Mouse (Mus musculus): ENCODE data around the gene Fis1. TPM values are rescaled to one million over a fixed set of nuclear protein-coding genes. Genes with fewer than 3 reads are reported as not detected.

Gene Fis1
- 100 to 1,000 TPM; 150 to 163 TPM for total RNA-seq (2021)
- long read RNA-seq, experiment 1, transcript Fis1-201 (5 exons, 786 nt), result major isoform, 89 of 97 reads
- long read RNA-seq, experiment 1, partial matches to known transcripts, result 0 of 97 reads
- long read RNA-seq, experiment 1, other reads (novel, unspliced or antisense), result 0 of 97 reads
- long read RNA-seq, experiment 2, transcript Fis1-201 (5 exons, 786 nt), result major isoform, 84 of 96 reads
- long read RNA-seq, experiment 2, transcript Fis1-202 (5 exons, 948 nt), result minor isoform, 7 of 96 reads
- long read RNA-seq, experiment 2, partial matches to known transcripts, result 1 of 96 reads
- long read RNA-seq, experiment 2, other reads (novel, unspliced or antisense), result 3 of 96 reads

DNA sequence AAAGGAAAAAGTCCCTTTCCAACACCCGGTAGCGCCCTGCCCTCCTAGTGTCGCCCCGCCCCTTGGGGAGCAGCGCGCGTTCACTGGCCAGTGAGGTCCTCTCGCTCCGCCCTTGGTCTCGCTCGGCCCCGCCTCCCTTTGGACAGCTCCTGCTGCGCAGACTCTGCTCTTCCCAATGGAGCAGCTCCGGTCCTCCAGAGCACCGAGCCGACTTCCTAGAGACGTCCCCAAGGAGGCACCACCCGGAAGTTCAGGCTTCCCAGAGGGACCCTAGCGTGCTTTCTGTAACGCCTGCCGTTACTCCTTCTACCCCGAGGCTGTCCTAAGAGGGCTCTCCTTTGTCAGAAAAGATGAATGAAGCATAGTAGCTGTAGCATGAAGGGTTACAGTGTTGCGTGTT lies at the start of gene Fis1:
Gene Fis1 (plus strand): TSS at position 261 of the 400 bp plus-strand sequence.
- peak; percentile 93 to 97 for DNase-seq (ENCODE audit: low spot score in 2 of 2)

GRCm38 (mm10) chr5:136904621-136905020 lies 48.5 kb upstream of the Fis1 start:
- no peak for DNase-seq (ENCODE audit: low spot score in 2 of 2)

DNA sequence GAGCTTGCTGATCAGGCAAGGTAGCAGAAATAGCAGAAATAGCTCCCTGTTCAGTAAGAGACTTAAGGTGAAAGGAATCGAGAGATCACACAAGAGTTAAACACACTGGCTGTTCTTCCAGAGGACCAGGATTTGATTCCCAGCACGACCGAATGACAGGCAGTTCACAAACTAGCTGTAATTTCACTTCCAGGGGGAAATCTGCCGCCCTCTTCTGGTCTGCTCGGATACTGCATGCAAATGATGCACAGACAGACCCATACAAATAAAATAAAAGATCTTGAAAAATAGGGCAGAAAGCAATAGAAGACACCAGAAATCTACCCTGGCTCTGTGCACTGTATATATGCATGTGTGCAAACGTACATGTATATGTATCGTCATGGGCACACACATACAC lies 47.4 kb upstream of the Fis1 start:
- DNase-seq (ENCODE audit: low spot score in 2 of 2), result no peak

GRCm38 (mm10) chr5:136907587-136907986 lies 45.5 kb upstream of the Fis1 start:
- no peak for DNase-seq (ENCODE audit: low spot score in 2 of 2)

DNA sequence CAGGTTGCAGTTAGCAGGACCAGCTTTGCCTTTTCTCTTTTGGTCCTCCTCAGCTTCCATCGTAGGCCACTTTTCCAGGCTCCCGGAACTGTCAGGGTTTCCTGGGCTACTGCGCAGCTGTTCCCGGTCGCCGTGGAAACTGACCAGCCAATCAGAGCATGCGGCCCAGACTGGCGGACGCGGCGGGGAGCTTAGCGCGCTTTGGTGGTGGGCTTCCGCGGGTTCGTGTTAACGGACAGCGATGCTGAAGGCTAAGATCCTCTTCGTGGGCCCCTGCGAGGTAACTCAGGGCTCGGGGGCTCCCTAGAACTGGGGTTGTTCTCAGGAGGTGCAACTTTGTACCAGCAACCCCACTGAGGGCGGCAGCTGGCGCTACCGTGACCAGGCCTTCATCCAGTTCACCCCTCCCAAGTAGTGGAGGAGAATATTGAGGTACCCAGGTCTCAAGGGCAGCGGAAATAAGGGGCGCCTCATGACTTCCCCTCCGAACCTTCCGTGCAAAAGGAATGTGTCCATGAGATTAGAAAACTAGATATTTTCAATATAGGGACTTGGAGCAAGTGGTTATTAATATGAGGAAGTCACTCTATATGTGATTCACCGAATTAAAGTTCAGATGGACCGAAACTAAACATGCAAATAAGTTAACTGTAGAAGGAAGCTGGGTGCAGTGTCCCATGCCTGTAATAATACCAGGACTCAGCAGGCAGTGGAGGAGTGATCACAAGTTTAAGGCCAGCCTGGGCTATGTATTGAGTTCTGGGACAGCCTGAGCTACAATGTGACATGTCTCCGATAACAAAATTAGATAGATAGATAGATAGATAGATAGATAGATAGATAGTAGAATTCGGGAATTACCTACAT lies 44.9 kb upstream of the Fis1 start, which contains the start of gene Ift22:
Gene Ift22 (plus strand): TSS at position 160 of the 867 bp plus-strand sequence.
- DNase-seq (ENCODE audit: low spot score in 2 of 2), result peak; percentile 87 to 94

- DNase-seq (ENCODE audit: low spot score in 2 of 2), result no peak
These were observed 38.9 kb upstream of the Fis1 start for GRCm38 (mm10) chr5:136914183-136914582.

GRCm38 (mm10) chr5:136917613-136918242 lies 35.3 kb upstream of the Fis1 start:
- DNase-seq (ENCODE audit: low spot score in 2 of 2), result no peak

DNA sequence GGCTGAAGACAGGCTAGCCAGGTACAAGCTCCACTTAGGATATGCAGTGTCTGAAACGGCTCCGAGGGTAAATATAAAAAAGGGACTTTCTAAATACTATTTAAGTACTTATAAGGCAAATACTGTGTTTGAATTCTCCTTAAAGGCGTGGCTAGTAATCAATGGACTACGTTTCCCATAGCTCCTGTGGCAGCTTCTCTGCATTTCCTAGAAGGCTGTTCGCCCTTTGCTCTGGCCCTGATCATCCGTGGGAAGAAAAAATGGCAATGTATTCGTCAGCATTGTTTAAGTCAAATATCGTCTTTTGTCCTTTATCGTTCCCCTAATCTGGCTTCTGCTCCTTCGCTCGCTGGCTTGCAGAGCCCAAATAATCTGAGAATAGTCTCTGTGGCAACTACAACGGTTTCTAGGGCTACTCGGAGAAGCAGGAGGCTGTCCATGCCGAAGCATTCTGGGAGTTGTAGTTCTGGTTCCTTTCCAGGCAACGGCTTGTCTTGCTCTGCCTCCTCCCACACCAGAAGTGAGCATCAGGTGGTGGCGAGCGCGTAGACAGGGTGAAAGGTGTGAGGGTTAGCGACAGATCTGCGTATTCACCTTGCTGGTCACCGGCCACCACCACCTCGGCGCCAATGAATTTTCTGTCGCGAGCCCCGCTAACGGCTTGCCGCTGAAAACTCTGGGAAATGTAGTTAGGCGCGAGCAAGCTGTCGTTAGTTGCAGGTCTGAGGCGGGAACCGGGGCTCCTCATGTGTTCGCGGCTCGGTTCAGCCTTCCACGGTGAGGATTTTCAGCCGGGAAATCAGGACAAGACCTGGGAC lies 34.2 kb upstream of the Fis1 start:
- peak in 1 of 2 experiments; percentile 63 for DNase-seq (ENCODE audit: low spot score in 2 of 2)

DNA sequence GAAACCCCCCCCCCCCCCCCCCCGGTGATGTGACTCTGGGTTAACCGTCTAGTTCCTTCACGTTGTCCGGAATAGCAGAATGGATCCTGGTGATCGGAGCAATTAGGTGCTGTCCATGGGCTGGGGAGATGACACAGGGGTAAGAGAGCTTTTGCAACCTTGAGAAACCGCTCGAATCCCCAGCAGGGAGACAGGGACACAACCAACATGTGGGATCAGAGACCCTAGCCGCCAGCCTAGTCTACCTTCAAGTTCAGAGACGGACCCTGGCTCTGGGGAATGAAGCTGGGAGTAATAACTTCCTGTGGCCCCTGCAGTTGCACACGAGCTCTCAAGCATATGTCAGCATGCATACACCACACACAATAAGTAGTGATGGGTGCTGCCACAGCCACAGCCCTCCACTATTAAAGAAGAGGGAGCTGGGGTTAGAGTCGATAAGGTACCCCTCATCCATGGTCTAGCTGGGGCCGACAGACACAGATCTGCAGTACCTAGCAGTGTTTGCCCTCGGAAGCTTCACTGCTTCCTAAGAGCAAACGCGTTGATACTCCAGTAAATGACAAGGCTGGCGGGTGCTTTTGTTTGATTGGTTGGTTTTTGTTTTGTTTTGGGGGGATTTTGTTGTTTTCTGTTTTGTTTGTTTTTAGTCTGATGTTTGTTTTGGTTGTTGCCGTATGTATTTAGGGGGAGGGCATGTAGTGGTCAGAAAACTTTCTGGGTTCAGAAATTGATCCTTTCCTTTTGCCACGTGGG lies 33.4 kb upstream of the Fis1 start:
- DNase-seq (ENCODE audit: low spot score in 2 of 2), result no peak

DNA sequence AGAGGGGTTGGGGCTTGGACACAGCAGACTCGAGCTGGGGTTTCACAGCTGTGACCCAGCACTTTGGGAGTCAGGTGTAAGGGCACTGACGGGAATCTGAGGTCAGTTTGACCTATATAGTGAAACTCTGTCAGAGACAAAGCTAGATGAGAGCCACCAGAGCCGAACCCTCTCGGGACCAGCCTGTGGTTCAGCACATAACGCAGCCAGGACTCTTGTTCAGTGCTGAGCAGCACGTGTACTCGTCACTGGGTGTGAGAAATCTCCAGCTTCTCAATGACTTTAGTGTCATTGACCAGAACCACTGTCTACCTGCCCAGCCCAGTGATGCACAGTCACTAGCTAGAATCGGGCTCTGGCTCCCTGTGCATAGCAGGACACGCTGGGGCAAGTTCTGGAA lies 30.2 kb upstream of the Fis1 start:
- DNase-seq (ENCODE audit: low spot score in 2 of 2), result no peak

DNA sequence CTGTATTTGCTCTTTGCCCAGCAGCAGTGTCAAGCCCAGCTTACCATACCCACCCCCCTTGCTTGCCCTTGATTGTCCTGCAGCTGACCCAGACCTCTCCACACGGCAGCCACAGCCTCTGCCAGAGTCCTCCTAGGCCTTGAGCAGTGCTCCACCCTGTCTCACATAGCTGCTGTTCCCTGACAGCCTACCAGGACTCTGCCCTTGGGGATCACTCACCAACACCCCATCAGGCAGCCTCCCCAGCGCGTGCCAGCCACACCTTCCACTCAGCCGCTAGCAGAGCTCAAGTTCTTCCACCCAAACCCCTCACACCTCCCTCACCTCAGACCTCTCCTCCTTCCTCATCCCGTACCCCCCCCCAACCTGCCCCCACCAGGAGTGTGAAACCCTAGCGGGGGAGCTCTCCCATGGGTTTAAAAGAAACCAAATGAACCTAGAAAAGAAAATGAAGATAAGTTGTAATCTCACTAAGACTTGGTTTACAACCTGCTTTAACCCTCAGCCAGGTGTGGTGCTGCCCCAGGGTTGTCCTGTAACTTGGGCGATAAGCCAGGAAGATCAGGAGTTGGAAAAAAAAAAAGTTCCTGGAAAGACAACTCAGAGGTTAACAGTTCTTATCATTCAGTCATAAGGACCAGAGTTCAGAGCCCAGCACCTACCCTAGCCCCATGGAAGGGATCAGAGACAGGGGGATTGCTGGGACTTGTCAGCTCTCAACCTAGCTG lies 29.2 kb upstream of the Fis1 start:
- no peak for DNase-seq (ENCODE audit: low spot score in 2 of 2)

GRCm38 (mm10) chr5:136929073-136929472 lies 24.0 kb upstream of the Fis1 start:
- DNase-seq (ENCODE audit: low spot score in 2 of 2), result peak; percentile 68 to 77

- no peak for DNase-seq (ENCODE audit: low spot score in 2 of 2)
These were observed 21.2 kb upstream of the Fis1 start for GRCm38 (mm10) chr5:136931896-136932295.

DNA sequence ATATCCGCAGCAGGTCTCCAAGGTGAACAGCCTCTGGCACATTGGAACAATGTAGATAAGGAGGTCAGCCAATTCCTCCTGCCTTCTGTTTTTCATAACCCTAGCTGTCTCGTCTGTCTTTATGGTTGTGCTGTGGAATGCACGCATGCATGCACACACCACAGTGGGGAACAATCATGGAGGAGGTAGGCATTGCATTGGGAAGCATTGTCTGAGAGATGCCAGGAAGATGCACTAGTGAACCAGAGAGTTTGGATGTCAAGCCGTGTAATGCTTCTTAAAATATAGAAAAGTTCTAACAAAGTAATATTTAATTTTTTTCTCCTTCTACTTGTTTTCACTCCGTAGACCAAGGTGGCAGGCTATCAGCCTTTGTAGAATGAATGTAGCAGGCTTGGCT lies 20.1 kb upstream of the Fis1 start:
- DNase-seq (ENCODE audit: low spot score in 2 of 2), result no peak

GRCm38 (mm10) chr5:136933930-136934329 lies 19.1 kb upstream of the Fis1 start:
- no peak for DNase-seq (ENCODE audit: low spot score in 2 of 2)

DNA sequence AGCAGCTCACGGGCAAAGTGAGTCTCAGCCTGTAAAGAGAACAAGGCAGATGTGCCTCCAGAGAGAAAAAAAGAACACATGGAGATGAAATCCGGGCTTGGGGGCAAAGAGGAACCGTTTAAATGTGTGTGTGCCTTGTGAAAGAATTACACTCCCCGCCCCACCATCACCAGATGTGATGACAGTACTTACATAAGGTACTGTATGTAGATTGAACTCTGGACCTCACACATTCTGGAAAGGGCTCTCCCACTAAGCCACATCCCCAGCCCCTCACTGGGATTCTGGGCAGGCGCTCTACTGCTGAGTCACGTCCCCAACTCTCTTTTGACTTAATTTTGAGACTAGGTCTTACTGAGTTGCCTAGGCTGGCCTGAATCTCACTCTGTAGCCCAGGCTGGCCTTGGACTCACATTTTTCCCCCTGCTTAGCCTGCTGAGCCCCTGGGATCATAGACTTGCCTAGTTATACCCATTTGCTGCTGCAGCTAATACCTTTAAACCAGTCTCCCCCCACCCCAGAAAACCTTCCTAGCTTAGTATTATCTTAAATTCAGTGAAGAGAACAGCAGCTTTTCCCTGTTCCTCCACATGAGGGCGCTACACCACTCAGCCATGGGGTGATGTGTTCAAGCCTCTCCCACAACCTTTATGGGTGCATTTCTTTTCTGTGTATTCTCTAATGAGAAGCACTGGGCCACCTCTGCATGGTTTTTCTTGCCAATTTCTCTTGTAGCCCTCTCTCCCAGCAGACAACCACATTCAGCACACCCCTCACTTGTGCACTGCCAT lies 17.0 kb upstream of the Fis1 start:
- DNase-seq (ENCODE audit: low spot score in 2 of 2), result no peak

DNA sequence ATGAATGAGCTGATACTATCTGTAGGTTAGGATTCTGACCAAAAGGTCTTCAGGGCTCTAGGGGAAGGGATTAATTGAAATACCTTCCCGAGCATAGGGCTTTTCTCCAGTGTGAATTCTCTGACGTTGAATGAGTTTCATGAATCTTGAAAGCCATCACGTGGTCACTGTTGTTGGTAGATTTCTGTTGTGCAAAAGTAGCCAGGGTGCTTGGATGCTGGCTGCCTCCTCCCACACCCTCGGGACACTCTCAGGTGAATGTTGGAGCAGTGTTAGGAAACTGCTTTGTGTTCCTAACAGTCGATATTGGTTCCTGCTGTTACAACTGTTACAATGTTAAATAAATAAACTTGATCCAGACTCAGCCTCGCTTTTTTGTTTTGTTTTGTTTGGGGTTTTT lies 16.3 kb upstream of the Fis1 start:
- no peak for DNase-seq (ENCODE audit: low spot score in 2 of 2)

GRCm38 (mm10) chr5:136937621-136938020 lies 15.5 kb upstream of the Fis1 start:
- DNase-seq (ENCODE audit: low spot score in 2 of 2), result no peak

- no peak for DNase-seq (ENCODE audit: low spot score in 2 of 2)
These were observed 13.8 kb upstream of the Fis1 start for GRCm38 (mm10) chr5:136939284-136939683.
